ENCODE assay signal across 40 mouse cellular contexts in the genomic region with DNA sequence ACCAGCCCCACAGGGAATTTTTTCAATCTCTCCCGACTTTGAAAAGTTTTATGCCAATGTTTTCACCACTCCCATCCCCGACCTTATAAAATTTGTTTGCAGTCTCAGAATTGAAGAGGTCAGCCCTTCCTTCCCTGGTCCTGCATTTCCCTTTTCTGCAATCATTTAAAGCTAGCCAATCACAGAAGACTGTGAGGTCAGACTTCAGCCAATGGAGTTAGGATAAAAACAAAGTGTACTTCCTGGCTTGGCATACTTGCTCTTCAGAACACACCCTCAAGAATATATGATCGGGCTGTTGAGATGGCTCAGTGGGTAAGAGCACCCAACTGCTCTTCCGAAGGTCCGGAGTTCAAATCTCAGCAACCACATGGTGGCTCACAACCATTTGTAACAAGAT. TPM values are rescaled to one million over a fixed set of nuclear protein-coding genes. Genes with fewer than 3 reads are reported as not detected.
"Had no signal": no experiment of that assay in that cellular context is flagged by ENCODE, and none has a peak within 500 bp of the region (broad histone marks: within the 10 kb centered on the region; RNA-seq: fewer than 3 reads in every experiment).

No protein-coding gene starts in this region.

- H3K27ac ChIP-seq: heart, embryonic 10.5 days; heart, embryonic 13.5 days; heart, embryonic 15.5 days; hindbrain, embryonic 10.5 days; hindbrain, embryonic 12.5 days; hindbrain, embryonic 13.5 days; hindbrain, embryonic 14.5 days; hindbrain, embryonic 15.5 days; hindbrain, postnatal 0 days; intestine, embryonic 15.5 days; kidney, embryonic 15.5 days; kidney, postnatal 0 days; layer of hippocampus, adult 2 months; left cerebral cortex, adult 2 months had no signal

- H3K27me3 ChIP-seq: heart, embryonic 12.5 days; heart, embryonic 13.5 days; heart, embryonic 15.5 days; hindbrain, embryonic 12.5 days; hindbrain, embryonic 13.5 days; hindbrain, embryonic 15.5 days; intestine, embryonic 15.5 days; kidney, embryonic 15.5 days had no signal

- H3K9ac ChIP-seq: heart, embryonic 12.5 days; heart, embryonic 13.5 days; heart, embryonic 15.5 days; hindbrain, embryonic 12.5 days; hindbrain, embryonic 13.5 days; hindbrain, embryonic 14.5 days; hindbrain, embryonic 15.5 days; intestine, embryonic 15.5 days; kidney, embryonic 15.5 days had no signal

- H3K36me3 ChIP-seq: heart, embryonic 10.5 days; heart, embryonic 12.5 days; heart, embryonic 13.5 days; heart, embryonic 15.5 days; hindbrain, embryonic 10.5 days; hindbrain, embryonic 12.5 days; hindbrain, embryonic 13.5 days; hindbrain, embryonic 15.5 days; intestine, embryonic 15.5 days; kidney, embryonic 15.5 days had no signal

- DNase-seq: heart, postnatal 10 days; heart, postnatal 14 days; heart, postnatal 36 days; heart, postnatal 4 days; kidney, adult 11 months; kidney, adult 2 months; kidney, adult 8-10 months; kidney, adult 9 months; kidney, postnatal 10 days; kidney, postnatal 14 days; kidney, postnatal 25 days; kidney, postnatal 36 days; kidney, postnatal 4 days; layer of hippocampus, adult 9-11 months; layer of hippocampus, postnatal 36 days had no signal

- H3K9me3 ChIP-seq: heart, embryonic 10.5 days; heart, embryonic 13.5 days; heart, embryonic 15.5 days; hindbrain, embryonic 12.5 days; hindbrain, embryonic 13.5 days; hindbrain, embryonic 15.5 days; intestine, embryonic 15.5 days; kidney, embryonic 15.5 days had no signal

- H3K4me3 ChIP-seq: heart, embryonic 10.5 days; heart, embryonic 12.5 days; heart, embryonic 13.5 days; heart, embryonic 15.5 days; hindbrain, embryonic 10.5 days; hindbrain, embryonic 12.5 days; hindbrain, embryonic 13.5 days; hindbrain, embryonic 15.5 days; intestine, embryonic 15.5 days; kidney, embryonic 15.5 days; layer of hippocampus, adult 2 months; left cerebral cortex, adult 2 months had no signal

RNA-seq across cellular contexts. Expression of a gene that starts 57.7 kb away (rescaled TPM):
- total RNA-seq: heart, postnatal 10 days; heart, postnatal 14 days; heart, postnatal 25 days; heart, postnatal 36 days; heart, postnatal 4 days; hematopoietic stem cell, adult 5-6 weeks had no signal
- polyA plus RNA-seq: heart, embryonic 10.5 days; heart, embryonic 11.5 days; heart, embryonic 12.5 days; heart, embryonic 13.5 days; heart, embryonic 14.5 days; heart, embryonic 15.5 days; heart, embryonic 16.5 days; heart, postnatal 0 days; hindbrain, embryonic 11.5 days; hindbrain, embryonic 12.5 days; inflammation-experienced regulatory T-cells, adult 6 months; intestine, embryonic 16.5 days; intestine, postnatal 0 days; kidney, adult 2 months; kidney, embryonic 15.5 days had no signal
